Mouse (Mus musculus) heart, embryonic 16.5 days (tissue): Measurements from ENCODE around the gene Fam117a. TPM values are rescaled to one million over a fixed set of nuclear protein-coding genes. Genes with fewer than 3 reads are reported as not detected.

Source experiments
- ATAC-seq: fragments of 200-750 bp; cut with Nextera tagmentation; replicated peaks from 2 replicates; pipeline ENCODE4 v1.8.0; 2017; ENCODE audit warnings: moderate number of reproducible peaks; ENCODE audit not compliant: insufficient read depth, low FRiP score; ENCODE audit errors: extremely low read depth
- H3K27ac ChIP-seq: fragments of 300-500 bp; sonication (generic); 2 replicates; pipeline ENCODE4 v1.5.1; 2014; ENCODE audit warnings: mild to moderate bottlenecking, low read length, control low read depth, moderate library complexity
- H3K27me3 ChIP-seq: fragments of 300-500 bp; sonication (generic); 2 replicates; pipeline ENCODE4 v1.6.1; 2014; ENCODE audit warnings: low read length, mixed read lengths; ENCODE audit not compliant: control insufficient read depth, insufficient read depth
- H3K36me3 ChIP-seq: fragments of 300-500 bp; sonication (generic); 2 replicates; pipeline ENCODE4 v1.6.1; 2014; ENCODE audit not compliant: control insufficient read depth, insufficient read depth
- H3K4me1 ChIP-seq: fragments of 300-500 bp; sonication (generic); 2 replicates; pipeline ENCODE4 v1.6.1; 2014; ENCODE audit warnings: low read length, mixed read lengths; ENCODE audit not compliant: control insufficient read depth, insufficient read depth
- H3K4me2 ChIP-seq: fragments of 300-500 bp; sonication (generic); 2 replicates; pipeline ENCODE4 v1.6.1; 2014; ENCODE audit warnings: low read depth, mild to moderate bottlenecking, control low read depth, low read length
- H3K4me3 ChIP-seq: fragments of 300-500 bp; sonication (generic); 2 replicates; pipeline ENCODE4 v1.5.1; 2014; ENCODE audit warnings: mild to moderate bottlenecking, control low read depth, low read length
- H3K9ac ChIP-seq: fragments of 300-500 bp; sonication (generic); 2 replicates; pipeline ENCODE4 v1.6.1; 2014; ENCODE audit warnings: low read length, control low read depth
- H3K9me3 ChIP-seq: fragments of 300-500 bp; sonication (generic); replicated peaks from 2 replicates; pipeline ENCODE4 v1.6.1; 2016; ENCODE audit warnings: low read length; ENCODE audit not compliant: control insufficient read depth
- WGBS: fragments of 180-500 bp; shearing (Covaris S2); extraction: QIAGEN DNeasy Blood & Tissue Kit; methylation state at CpG from one replicate; pipeline ENCODE4 v1.1.7; 2014; 5-methylcytosine and 5-hydroxymethylcytosine counted together
- polyA plus RNA-seq: library from polyadenylated mRNA; unstranded; fragments of >200 nt; fragmentation: Nextera tagmentation; extraction: Ambion mirVana; gene quantifications from 2 replicates; pipeline ENCODE4 v1.2.1, GENCODE M21; 2015

The Fam117a gene
- polyA plus RNA-seq, 1 experiment from 2014 or later = 6.3 TPM

GRCm38 (mm10) chr11:95390420-95390819, 53.6 kb downstream of the Fam117a start:
- Histone ChIP-seq H3K4me3 (no peak overlapping the region), H3K4me1 (peaks cover 7% of the 10 kb centered on the region), H3K36me3 (peaks cover 30% of the 10 kb centered on the region), H3K9me3 (no peaks in the 10 kb centered on the region), H3K9ac (no peak overlapping the region), H3K4me2 (no peak overlapping the region), H3K27ac (no peak overlapping the region), H3K27me3 (no peaks in the 10 kb centered on the region)
- 83% methylated on average over 6 of the region's 6 CpGs for WGBS
- ATAC-seq = no peak

- no peaks in the 10 kb centered on the region for H3K9me3 ChIP-seq
- 70% methylated on average over 4 of the region's 4 CpGs for WGBS
These were observed 54.4 kb downstream of the Fam117a start for GRCm38 (mm10) chr11:95391201-95391600.

GRCm38 (mm10) chr11:95391743-95392142, 54.9 kb downstream of the Fam117a start:
- Histone ChIP-seq H3K4me2 (no peak overlapping the region), H3K27ac (peak overlapping the region; percentile 30; the same call in 1 of the 2 replicates), H3K4me1 (no peaks in the 10 kb centered on the region; the same call in 1 of the 2 replicates), H3K36me3 (peaks cover 30% of the 10 kb centered on the region), H3K27me3 (no peaks in the 10 kb centered on the region), H3K4me3 (no peak overlapping the region), H3K9me3 (no peaks in the 10 kb centered on the region), H3K9ac (peak overlapping the region; percentile 33; the same call in 1 of the 2 replicates)
- 69% methylated on average over 5 of the region's 5 CpGs for WGBS
- ATAC-seq = no peak

More at GRCm38 (mm10) chr11:95391201-95391600, 54.4 kb downstream of the Fam117a start:
- ATAC-seq = no peak
- H3K4me2 ChIP-seq = no peak overlapping the region
- H3K9ac ChIP-seq = no peak overlapping the region
- H3K4me3 ChIP-seq = no peak overlapping the region
- no peaks in the 10 kb centered on the region; the same call in 1 of the 2 replicates for H3K4me1 ChIP-seq
- peaks cover 30% of the 10 kb centered on the region for H3K36me3 ChIP-seq
- no peak overlapping the region for H3K27ac ChIP-seq
- H3K27me3 ChIP-seq = no peaks in the 10 kb centered on the region

GRCm38 (mm10) chr11:95392223-95392667, 55.4 kb downstream of the Fam117a start:
- Histone ChIP-seq H3K4me3 (no peak overlapping the region), H3K27me3 (no peaks in the 10 kb centered on the region), H3K36me3 (peaks cover 26% of the 10 kb centered on the region), H3K4me2 (no peak overlapping the region), H3K27ac (peak overlapping the region; percentile 30; the same call in 1 of the 2 replicates), H3K9ac (peak overlapping the region; percentile 33; the same call in 1 of the 2 replicates), H3K9me3 (no peaks in the 10 kb centered on the region), H3K4me1 (no peaks in the 10 kb centered on the region; the same call in 1 of the 2 replicates)
- ATAC-seq = 0 out of 2 replicates have a peak, but pooled peaks have one; percentile 29
- 54% methylated on average over 7 of the region's 7 CpGs for WGBS

GRCm38 (mm10) chr11:95392708-95393499, 56.1 kb downstream of the Fam117a start:
- Histone ChIP-seq H3K27ac (peak overlapping the region; percentile 11; the same call in 1 of the 2 replicates), H3K9ac (no peak overlapping the region), H3K4me3 (no peak overlapping the region), H3K4me1 (no peaks in the 10 kb centered on the region; the same call in 1 of the 2 replicates), H3K9me3 (no peaks in the 10 kb centered on the region), H3K36me3 (peaks cover 21% of the 10 kb centered on the region), H3K4me2 (no peak overlapping the region), H3K27me3 (no peaks in the 10 kb centered on the region)
- WGBS = 74% methylated on average over 11 of the region's 11 CpGs
- ATAC-seq = no peak

- H3K4me1 ChIP-seq = no peaks in the 10 kb centered on the region; the same call in 1 of the 2 replicates
- H3K27me3 ChIP-seq = no peaks in the 10 kb centered on the region
- H3K4me2 ChIP-seq = no peak overlapping the region
- H3K4me3 ChIP-seq = no peak overlapping the region
- no peak for ATAC-seq
- 33% methylated on average over 5 of the region's 5 CpGs for WGBS
- H3K36me3 ChIP-seq = peaks cover 16% of the 10 kb centered on the region
- no peak overlapping the region for H3K9ac ChIP-seq
- no peaks in the 10 kb centered on the region for H3K9me3 ChIP-seq
- peak overlapping the region; percentile 11; the same call in 1 of the 2 replicates for H3K27ac ChIP-seq
These were observed 56.6 kb downstream of the Fam117a start for GRCm38 (mm10) chr11:95393500-95393816.

- Histone ChIP-seq H3K27ac (no peak overlapping the region), H3K4me1 (no peaks in the 10 kb centered on the region; the same call in 1 of the 2 replicates), H3K4me3 (no peak overlapping the region), H3K27me3 (no peaks in the 10 kb centered on the region), H3K9me3 (no peaks in the 10 kb centered on the region), H3K9ac (no peak overlapping the region), H3K36me3 (peaks cover 13% of the 10 kb centered on the region), H3K4me2 (no peak overlapping the region)
- ATAC-seq = no peak
- WGBS = 49% methylated on average over 5 of the region's 5 CpGs
These were observed 57.3 kb downstream of the Fam117a start for GRCm38 (mm10) chr11:95394112-95394511.

- no peaks in the 10 kb centered on the region; the same call in 1 of the 2 replicates for H3K4me1 ChIP-seq
- no peaks in the 10 kb centered on the region for H3K9me3 ChIP-seq
- ATAC-seq = no peak
- no peak overlapping the region for H3K4me3 ChIP-seq
- H3K36me3 ChIP-seq = no peaks in the 10 kb centered on the region
- H3K9ac ChIP-seq = no peak overlapping the region; the same call in 1 of the 2 replicates
- H3K4me2 ChIP-seq = no peak overlapping the region
- H3K27ac ChIP-seq = 0 out of 2 replicates have a peak overlapping the region, but pooled peaks have one; percentile 8
- H3K27me3 ChIP-seq = no peaks in the 10 kb centered on the region; the same call in 1 of the 2 replicates
- WGBS = 46% methylated on average over 1 of the region's 1 CpGs
These were observed 59.7 kb downstream of the Fam117a start for GRCm38 (mm10) chr11:95396548-95396947.
